Mouse (Mus musculus) ES-E14 (cell line): ENCODE data around the gene Lrguk.

Source experiments
- ZC3H11A ChIP-seq: IDR thresholded peaks from 2 replicates; pipeline ENCODE4 v1.6.1; 2012; ENCODE audit warnings: low read depth, mild to moderate bottlenecking, inconsistent platforms, low read length, borderline replicate concordance
- ZNF384 ChIP-seq: IDR thresholded peaks from 2 replicates; pipeline ENCODE4 v1.6.1; 2012; ENCODE audit warnings: low read depth, low read length, inconsistent platforms

DNA sequence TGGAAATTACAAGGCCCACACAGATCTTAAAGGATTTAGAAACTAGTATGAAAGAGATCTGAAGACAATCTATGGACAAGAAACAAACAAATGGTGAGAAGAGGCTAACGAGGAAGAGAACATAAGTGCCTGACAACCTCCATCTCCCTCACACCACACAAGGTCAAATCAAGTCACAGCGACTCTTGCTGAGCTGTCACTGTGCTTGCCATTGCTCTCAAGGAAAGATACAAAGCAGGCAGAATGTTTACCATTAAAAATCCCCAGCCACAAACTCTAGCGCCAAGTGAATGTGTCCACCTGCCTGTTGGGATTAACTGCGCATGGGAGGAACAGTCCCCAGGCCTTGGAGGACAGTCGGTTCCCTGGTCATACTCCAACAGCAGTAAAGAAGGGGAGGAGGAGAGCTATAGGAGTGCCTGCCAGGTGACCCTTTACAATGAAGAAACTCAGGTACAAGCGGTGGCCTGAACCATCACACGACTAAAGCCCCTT is 131.6 kb downstream of the Lrguk start:
- TF ChIP-seq ZNF384 (no peak), ZC3H11A (no peak)
